Mouse (Mus musculus) small intestine, adult 2 months (tissue): ENCODE measurements around the gene 4930402F06Rik.

Source experiments
- CTCF ChIP-seq: fragments of 200-500 bp; IDR thresholded peaks from 2 replicates; pipeline ENCODE4 v1.5.1; 2012; ENCODE audit warnings: low read depth, mild to moderate bottlenecking, control low read depth, inconsistent platforms, low read length, moderate library complexity, mixed read lengths; ENCODE audit not compliant: insufficient replicate concordance, insufficient read length; ENCODE audit errors: extremely low read depth
- POLR2A ChIP-seq: fragments of 200-500 bp; IDR thresholded peaks from 2 replicates; pipeline ENCODE4 v1.6.1; 2012; ENCODE audit warnings: low read depth, mild to moderate bottlenecking, control low read depth, inconsistent platforms, low read length, moderate library complexity

- no peak for TF ChIP-seq POLR2A
- peak; percentile 64; the same call in 1 of the 2 replicates for TF ChIP-seq CTCF
These were observed 24.0 kb downstream of the 4930402F06Rik start for GRCm38 (mm10) chr2:35373003-35373402.
